Mouse (Mus musculus) cerebellum, adult 2 months (tissue): Measurements from ENCODE around the gene Scn9a. TPM values are rescaled to one million over a fixed set of nuclear protein-coding genes. Genes with fewer than 3 reads are reported as not detected.

Experiments used
- DNase-seq, 2 experiments: peaks; one replicate each; pipeline ENCODE4 v3.0.0; 2021
- H3K27ac ChIP-seq: fragments of 200-500 bp; 2 replicates; pipeline ENCODE4 v1.5.1; 2012; ENCODE audit warnings: low read length, control low read depth, inconsistent platforms; ENCODE audit not compliant: insufficient read depth
- H3K27me3 ChIP-seq: fragments of 200-500 bp; 2 replicates; pipeline ENCODE4 v1.6.1; 2012; ENCODE audit warnings: inconsistent platforms, mild to moderate bottlenecking, low read length, moderate library complexity; ENCODE audit not compliant: control insufficient read depth, insufficient read depth
- H3K4me1 ChIP-seq: fragments of 200-500 bp; 2 replicates; pipeline ENCODE4 v1.6.1; 2011; ENCODE audit warnings: low read length; ENCODE audit not compliant: control insufficient read depth, insufficient read depth
- H3K4me3 ChIP-seq: fragments of 200-500 bp; replicated peaks from 2 replicates; pipeline ENCODE3; 2011; ENCODE audit warnings: mild to moderate bottlenecking, low read depth, low read length, control low read depth; ENCODE audit not compliant: insufficient read depth
- CTCF ChIP-seq: fragments of 200-500 bp; IDR thresholded peaks from 2 replicates; pipeline ENCODE4 v1.5.1; 2011; ENCODE audit warnings: low read depth, mild to moderate bottlenecking, control low read depth, low read length, moderate library complexity, borderline replicate concordance; ENCODE audit not compliant: insufficient read depth
- POLR2A ChIP-seq: fragments of 200-500 bp; IDR thresholded peaks from 2 replicates; pipeline ENCODE4 v1.6.1; 2011; ENCODE audit warnings: low read length, control low read depth, borderline replicate concordance; ENCODE audit not compliant: insufficient read depth
- WGBS: fragments of 180-500 bp; shearing (Covaris S2); methylation state at CpG from one replicate; pipeline ENCODE4 v1.1.7; 2018; 5-methylcytosine and 5-hydroxymethylcytosine counted together
- polyA plus RNA-seq: library from polyadenylated mRNA; depleted of rRNA; stranded (reverse); fragments of >200 nt; gene quantifications from 2 replicates; pipeline ENCODE4 v1.2.3, GENCODE M21; 2012; rRNA removed

Gene Scn9a
- 0.62 and 0.72 TPM in 2 replicates for polyA plus RNA-seq

DNA sequence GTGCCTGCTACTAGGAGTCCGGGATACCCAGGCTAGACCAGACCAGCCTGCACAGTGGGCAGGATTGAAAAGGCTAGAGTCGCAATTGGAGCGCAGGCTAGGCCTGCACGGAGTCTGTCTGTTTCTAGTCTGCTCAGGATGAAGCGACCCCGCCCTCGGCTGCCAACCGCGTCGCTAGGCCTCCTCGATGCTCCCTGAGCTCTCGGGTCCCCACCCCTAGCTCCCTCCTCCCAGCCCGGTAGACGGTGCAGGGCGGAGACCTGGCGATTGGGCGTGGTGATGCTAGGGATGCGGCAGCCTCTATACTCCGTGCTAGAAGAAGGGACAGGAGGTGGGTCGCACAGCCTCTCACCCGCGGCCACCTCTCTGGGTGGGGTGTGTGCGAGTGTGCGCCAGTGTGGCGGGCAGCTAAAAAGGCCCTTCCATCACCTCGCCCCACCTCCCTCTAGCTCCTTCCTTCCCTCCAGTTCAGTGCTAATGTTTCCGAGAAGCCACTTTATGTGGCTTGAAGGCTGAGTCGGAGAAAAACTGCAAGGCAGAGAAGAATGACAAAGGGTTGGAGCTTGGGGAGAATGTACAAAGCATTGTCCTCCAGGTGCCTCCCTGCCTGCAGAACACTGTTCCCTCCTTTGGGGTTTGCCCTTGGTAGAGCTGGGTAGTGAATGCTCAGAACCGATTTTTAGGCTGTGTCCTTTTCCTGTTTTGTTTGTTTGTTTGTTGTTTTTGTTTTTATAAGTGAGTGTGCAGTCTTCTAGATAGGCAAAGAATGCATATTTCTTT, at the start of gene Scn9a:
Gene Scn9a, minus strand, starts transcription at position 383 of the 780 bp plus-strand sequence.
- peak; percentile 21 to 36 for DNase-seq
- Histone ChIP-seq H3K4me1 (no peaks in the 10 kb centered on the region), H3K27ac (no peak within 1 kb of the TSS), H3K27me3 (no peaks in the 10 kb centered on the region), H3K4me3 (peak within 1 kb of the TSS; percentile 45)
- 3% methylated on average over 29 of the region's 29 CpGs for WGBS
- no peak for TF ChIP-seq POLR2A
- no peak for TF ChIP-seq CTCF

DNA sequence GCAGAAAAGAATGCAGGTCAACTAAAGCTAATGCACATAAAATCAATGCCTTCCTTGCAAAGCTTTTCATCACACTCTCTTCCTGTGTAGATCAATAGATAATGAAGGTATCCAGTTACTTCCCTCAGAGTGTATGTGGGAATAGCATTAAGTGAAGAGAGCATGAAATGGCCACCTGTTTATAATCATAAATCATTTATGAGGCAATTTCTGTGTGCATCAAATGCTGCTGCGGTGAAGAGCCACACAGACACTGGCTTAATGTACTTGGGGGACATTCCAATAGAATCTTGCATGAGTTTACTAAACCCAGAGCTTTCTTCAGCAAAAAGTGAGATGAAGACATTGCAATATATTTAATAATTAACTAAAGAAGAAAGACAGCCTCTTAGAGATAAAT, 27.2 kb upstream of the Scn9a start:
- WGBS, result 60% methylated on average over 1 of the region's 1 CpGs
- H3K27me3 ChIP-seq, result no peaks in the 10 kb centered on the region
- no peak for DNase-seq
- TF ChIP-seq POLR2A (no peak), CTCF (no peak)
- H3K4me1 ChIP-seq, result no peaks in the 10 kb centered on the region
- H3K4me3 ChIP-seq, result no peak overlapping the region
- no peak overlapping the region for H3K27ac ChIP-seq

DNA sequence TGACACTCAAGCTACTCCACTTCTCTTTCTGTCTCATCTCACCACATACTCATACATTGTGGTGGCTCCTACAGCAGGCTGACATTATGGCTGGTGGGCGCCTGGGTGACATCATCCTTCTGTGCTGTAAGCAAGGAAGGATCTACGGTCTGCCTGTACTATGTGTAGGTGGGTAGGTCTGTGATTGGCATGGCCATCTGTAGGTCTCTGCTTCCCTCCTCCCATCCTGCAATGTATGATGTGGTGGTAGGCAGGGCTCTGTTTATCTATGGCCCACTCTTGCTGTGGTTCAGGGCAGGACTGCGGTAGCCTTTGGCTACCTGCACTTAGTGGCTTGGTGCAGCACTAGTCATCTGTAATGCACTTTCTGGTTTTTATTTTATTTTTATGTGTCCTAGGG, 21.7 kb upstream of the Scn9a start:
- TF ChIP-seq CTCF (no peak), POLR2A (no peak)
- H3K27me3 ChIP-seq, result no peaks in the 10 kb centered on the region
- 95% methylated on average over 3 of the region's 3 CpGs for WGBS

DNA sequence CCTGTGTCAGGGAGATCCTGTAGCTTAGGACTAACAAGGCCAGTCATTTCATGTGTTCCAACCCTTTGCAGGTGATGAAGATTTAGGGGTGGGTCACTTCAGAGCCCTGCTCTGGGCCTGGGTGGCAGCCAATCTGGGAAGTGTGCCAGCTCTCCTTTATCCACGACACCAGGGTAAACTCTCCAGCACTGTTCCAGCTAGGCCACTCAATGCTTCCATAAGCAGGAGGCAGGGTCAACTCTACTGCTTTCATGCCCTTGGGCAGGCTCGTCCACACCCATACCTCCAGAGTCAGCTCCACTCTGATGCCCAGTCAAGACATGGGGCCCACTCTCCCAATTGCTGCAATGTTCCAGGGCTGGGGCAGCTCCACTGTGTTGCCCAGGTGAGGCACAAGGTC, 20.7 kb upstream of the Scn9a start:
- H3K4me1 ChIP-seq, result no peaks in the 10 kb centered on the region
- no peak for DNase-seq
- TF ChIP-seq CTCF, result no peak
- TF ChIP-seq POLR2A, result no peak
- 45% methylated on average over 2 of the region's 2 CpGs for WGBS
- H3K27me3 ChIP-seq, result no peaks in the 10 kb centered on the region
- no peak overlapping the region for H3K4me3 ChIP-seq
- no peak overlapping the region for H3K27ac ChIP-seq

More for the DNA sequence above, 21.7 kb upstream of the Scn9a start:
- H3K27ac ChIP-seq, result no peak overlapping the region
- no peak overlapping the region for H3K4me3 ChIP-seq
- no peaks in the 10 kb centered on the region for H3K4me1 ChIP-seq
- DNase-seq, result no peak

DNA sequence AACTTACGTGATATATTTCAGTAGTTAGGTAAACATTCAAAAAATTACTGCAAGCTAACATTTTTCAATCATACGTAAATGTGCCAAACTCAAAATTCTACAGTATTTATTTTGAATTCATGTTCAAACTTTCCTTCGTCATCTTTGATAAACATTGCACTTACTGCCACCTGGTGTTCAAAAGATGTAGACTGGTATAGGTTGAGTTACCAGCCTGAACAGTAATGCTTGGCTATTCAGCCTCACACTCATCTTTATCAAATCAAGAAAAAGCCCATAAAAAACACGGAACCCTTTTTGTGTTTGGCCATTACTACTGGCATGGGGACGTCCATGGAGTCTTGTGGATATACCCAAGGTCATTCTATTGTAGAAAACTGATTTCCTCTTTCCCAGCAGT, 9.6 kb upstream of the Scn9a start:
- WGBS, result 18% methylated on average over 5 of the region's 5 CpGs
- H3K27ac ChIP-seq, result no peak overlapping the region
- DNase-seq, result peak in 1 of 2 experiments; percentile 37
- no peak overlapping the region for H3K4me3 ChIP-seq
- H3K27me3 ChIP-seq, result no peaks in the 10 kb centered on the region
- TF ChIP-seq POLR2A (no peak), CTCF (peak; percentile 42; the same call in 1 of the 2 replicates)
- no peaks in the 10 kb centered on the region for H3K4me1 ChIP-seq

DNA sequence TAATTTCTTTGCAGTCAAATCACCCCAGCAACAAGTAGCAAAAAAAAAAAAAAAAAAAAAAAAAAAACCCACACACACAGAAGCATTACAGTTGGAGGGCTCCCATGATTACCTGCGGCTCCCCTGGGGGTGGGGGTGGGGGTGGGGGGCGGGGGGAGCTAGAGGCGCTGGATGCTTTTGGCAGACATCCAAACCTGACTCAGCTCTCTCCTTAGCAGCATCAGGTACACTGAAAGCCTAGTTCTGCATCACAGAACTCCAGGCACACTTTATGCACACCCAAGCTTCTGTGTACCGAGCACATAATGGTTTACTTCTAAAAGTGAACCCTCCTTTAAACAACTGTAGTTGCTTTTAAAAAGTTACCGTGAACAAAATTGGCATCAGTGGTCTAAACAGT, 2.0 kb downstream of the Scn9a start:
- 20% methylated on average over 5 of the region's 5 CpGs for WGBS
- Histone ChIP-seq H3K27me3 (no peaks in the 10 kb centered on the region), H3K4me3 (no peak overlapping the region), H3K27ac (no peak overlapping the region), H3K4me1 (no peaks in the 10 kb centered on the region)
- no peak for DNase-seq
- no peak for TF ChIP-seq CTCF

DNA sequence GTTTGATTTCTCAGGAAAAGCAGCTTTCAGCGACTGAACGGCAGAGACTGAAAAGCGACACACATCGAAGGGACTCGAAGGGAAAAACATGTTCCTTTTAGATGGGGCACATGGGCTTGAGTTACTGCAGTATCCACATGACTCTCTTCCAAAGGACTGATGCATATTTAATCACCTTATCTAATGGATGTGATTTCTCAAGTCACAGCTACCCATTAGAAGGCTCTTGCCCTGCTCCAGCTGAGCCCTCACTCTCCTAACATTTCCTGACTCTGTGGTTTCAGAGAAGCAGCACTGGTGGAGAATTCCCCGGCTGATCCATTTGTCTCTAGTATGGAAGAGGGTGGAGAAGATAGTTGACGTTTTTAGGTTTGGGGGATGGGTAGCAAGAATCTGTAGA, 23.7 kb downstream of the Scn9a start:
- 86% methylated on average over 7 of the region's 7 CpGs for WGBS
- DNase-seq, result no peak
- no peak overlapping the region for H3K27ac ChIP-seq
- H3K4me3 ChIP-seq, result no peak overlapping the region
- no peaks in the 10 kb centered on the region for H3K27me3 ChIP-seq
- no peaks in the 10 kb centered on the region for H3K4me1 ChIP-seq
- TF ChIP-seq CTCF, result no peak
- TF ChIP-seq POLR2A, result no peak

DNA sequence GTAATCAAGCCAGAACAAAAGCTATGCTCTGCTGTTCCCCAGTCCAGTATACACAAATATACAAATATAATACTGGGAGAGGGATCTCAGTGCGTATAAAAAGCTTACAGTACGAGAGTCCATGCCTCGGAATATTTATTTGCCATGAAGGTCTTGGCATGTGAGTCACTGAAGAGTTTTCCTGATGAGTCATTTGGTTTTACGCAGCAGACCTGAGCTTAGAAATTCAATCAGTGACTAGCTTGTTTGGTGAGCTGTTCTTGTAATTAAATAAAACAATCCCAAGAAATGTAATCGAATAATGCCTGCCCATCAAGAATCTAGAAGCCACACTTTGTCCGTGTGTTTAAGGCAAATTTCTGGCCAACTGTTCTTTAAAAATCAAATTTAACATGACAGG, 37.4 kb downstream of the Scn9a start:
- H3K4me3 ChIP-seq, result no peak overlapping the region
- DNase-seq, result no peak
- no peaks in the 10 kb centered on the region for H3K27me3 ChIP-seq
- TF ChIP-seq CTCF (no peak), POLR2A (no peak)
- 84% methylated on average over 6 of the region's 6 CpGs for WGBS
- no peak overlapping the region for H3K27ac ChIP-seq
- H3K4me1 ChIP-seq, result no peaks in the 10 kb centered on the region
